Mouse (Mus musculus): ENCODE data around the gene Bckdhb.

DNA sequence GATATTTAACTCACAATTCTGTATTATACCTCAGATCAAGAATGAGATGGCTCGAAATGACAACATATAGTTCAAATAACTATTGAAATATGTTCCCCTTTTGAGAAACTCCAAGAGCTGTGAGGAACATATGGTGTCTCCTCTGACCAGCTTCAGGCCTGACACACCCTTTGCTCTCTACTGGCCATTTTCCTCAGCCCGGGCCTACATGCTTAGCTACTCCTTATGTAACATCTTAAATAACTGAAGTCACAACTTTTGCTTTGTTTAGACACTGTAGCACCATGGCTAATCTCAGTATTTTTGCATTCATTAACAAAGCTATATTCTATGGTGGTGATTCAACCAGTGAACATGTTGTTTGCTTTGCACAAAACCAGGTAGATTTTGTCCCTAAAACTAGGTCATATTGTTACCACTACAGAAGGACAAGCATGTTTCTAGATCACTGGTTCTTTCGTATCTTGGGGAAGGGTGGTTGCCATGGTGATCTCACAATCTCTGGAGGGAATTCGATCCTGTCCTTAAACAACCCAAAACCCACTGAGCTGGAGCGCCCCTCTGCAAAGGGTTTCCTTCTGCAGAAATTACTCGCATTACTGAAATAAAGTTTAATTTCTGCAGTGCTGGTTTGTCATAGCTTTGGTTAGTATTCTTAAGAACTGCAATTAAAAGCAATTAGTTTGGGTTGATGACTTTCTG is 185.0 kb downstream of the Bckdhb start:
- TF ChIP-seq CTCF (IDR thresholded peaks at IDR 0.05; ENCODE audit: low read depth), result no peak
- no peak for TF ChIP-seq EP300 (IDR thresholded peaks at IDR 0.05; ENCODE audit: low read depth)

All from liver, embryonic 14.5 days (tissue).